Mouse (Mus musculus): Measurements from ENCODE around the gene Aire. TPM values are rescaled to one million over a fixed set of nuclear protein-coding genes. Genes with fewer than 3 reads are reported as not detected.
"Not testable (repeated sequence)": the region's sequence is repeated elsewhere in the genome, so short reads cannot be mapped to it uniquely, and the experiment has no call there.

Gene Aire
- polyA plus RNA-seq, 1 experiment from 2014 or later = not detected

- Histone ChIP-seq H3K27me3 (ENCODE audit: control insufficient read depth, insufficient read depth, low read depth, low read length) (no peaks in the 10 kb centered on the region), H3K36me3 (ENCODE audit: control insufficient read depth, insufficient read depth) (no peaks in the 10 kb centered on the region), H3K4me3 (ENCODE audit: low read depth, low read length) (no peak overlapping the region), H3K9me3 (replicated peaks; ENCODE audit: control insufficient read depth, low read length) (no peaks in the 10 kb centered on the region), H3K27ac (ENCODE audit: low read length) (no peak overlapping the region), H3K9ac (ENCODE audit: low read depth, low read length) (no peak overlapping the region), H3K4me1 (ENCODE audit: control insufficient read depth, low read depth, low read length) (peaks cover 7% of the 10 kb centered on the region), H3K4me2 (ENCODE audit: low read depth, low read length) (peak overlapping the region; percentile 69; the same call in 1 of the 2 replicates)
- ATAC-seq (ENCODE audit: low read depth) = 0 out of 2 replicates have a peak, but pooled peaks have one; percentile 13
- WGBS (ENCODE audit: insufficient replicate concordance) = 67% methylated on average over 4 of the region's 4 CpGs
Measured at GRCm38 (mm10) chr10:78019291-78019690, 24.1 kb downstream of the Aire start.

DNA sequence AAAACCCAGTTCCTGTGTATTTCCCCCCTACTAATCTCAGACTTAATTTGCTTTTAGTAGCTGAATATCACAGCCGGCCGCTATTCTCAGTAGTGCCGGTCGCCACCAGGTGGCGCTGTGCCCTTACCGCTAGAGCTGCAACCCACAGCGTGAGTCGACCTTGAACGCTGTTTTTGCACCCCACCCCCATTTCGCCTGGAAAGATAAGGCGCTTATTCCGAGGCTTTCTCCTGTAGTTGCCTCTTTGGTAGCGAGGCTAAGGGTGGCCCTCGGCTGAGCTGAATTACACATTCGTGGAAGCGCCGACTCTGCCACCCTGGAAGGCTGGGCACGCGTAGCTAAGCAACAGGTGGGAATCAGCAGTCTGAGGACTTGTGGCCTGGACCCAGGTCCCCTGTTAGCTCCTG, 24.6 kb downstream of the Aire start:
- peak; percentile 78 for ATAC-seq (ENCODE audit: low read depth)

DNA sequence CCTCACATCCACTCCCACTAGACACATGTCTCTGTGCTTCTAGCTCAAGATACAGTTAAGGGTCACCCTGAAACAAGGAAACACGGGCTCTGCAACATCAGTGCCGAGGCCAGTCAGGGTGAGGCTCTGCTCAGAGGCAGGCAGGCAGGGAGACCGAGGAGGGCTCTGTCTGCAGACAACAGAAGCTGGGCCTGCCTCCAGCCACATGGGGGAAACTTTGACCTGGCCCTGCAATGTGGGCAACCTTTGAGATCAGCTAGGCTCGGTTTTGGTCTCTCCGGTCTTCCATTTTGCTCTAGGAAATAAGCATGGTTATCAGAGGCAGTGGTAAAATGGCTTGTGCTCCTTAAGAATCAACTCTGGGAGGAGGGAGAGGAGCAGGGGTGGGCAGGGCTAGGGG, 27.0 kb downstream of the Aire start:
- ATAC-seq (ENCODE audit: low read depth) = no peak
- peaks cover 9% of the 10 kb centered on the region for H3K4me1 ChIP-seq (ENCODE audit: control insufficient read depth, low read depth, low read length)
- H3K36me3 ChIP-seq (ENCODE audit: control insufficient read depth, insufficient read depth) = no peaks in the 10 kb centered on the region
- H3K4me3 ChIP-seq (ENCODE audit: low read depth, low read length) = no peak overlapping the region
- H3K4me2 ChIP-seq (ENCODE audit: low read depth, low read length) = no peak overlapping the region
- WGBS (ENCODE audit: insufficient replicate concordance) = 37% methylated on average over 5 of the region's 5 CpGs
- H3K9ac ChIP-seq (ENCODE audit: low read depth, low read length) = no peak overlapping the region
- H3K27ac ChIP-seq (ENCODE audit: low read length) = no peak overlapping the region
- H3K27me3 ChIP-seq (ENCODE audit: control insufficient read depth, insufficient read depth, low read depth, low read length) = no peaks in the 10 kb centered on the region
- H3K9me3 ChIP-seq (replicated peaks; ENCODE audit: control insufficient read depth, low read length) = no peaks in the 10 kb centered on the region

More for the DNA sequence above, 24.6 kb downstream of the Aire start:
- Histone ChIP-seq H3K9me3 (replicated peaks; ENCODE audit: control insufficient read depth, low read length) (no peaks in the 10 kb centered on the region), H3K4me2 (ENCODE audit: low read depth, low read length) (peak overlapping the region; percentile 69), H3K9ac (ENCODE audit: low read depth, low read length) (no peak overlapping the region), H3K27me3 (ENCODE audit: control insufficient read depth, insufficient read depth, low read depth, low read length) (no peaks in the 10 kb centered on the region), H3K27ac (ENCODE audit: low read length) (no peak overlapping the region), H3K4me3 (ENCODE audit: low read depth, low read length) (peak overlapping the region; percentile 40), H3K36me3 (ENCODE audit: control insufficient read depth, insufficient read depth) (no peaks in the 10 kb centered on the region), H3K4me1 (ENCODE audit: control insufficient read depth, low read depth, low read length) (peaks cover 7% of the 10 kb centered on the region)
- 11% methylated on average over 19 of the region's 19 CpGs for WGBS (ENCODE audit: insufficient replicate concordance)

DNA sequence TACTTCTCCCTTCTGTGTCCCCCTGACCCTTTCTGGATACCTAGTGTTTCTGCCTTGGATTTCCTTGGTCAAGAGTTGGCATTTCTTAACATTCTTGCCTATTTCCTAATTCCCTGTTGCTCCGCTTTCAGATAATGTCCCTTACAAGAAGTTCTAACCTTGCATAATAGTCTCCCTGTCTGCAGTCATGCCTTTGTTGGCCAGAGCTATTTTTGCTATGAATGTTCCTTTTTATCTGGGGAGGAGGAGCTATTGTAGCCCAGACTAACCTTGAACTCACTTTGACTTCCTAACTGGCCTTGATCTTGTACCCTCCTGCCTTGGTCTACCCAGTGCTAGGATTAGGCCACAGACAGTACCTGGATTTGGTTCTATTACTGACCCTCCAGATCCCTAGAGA, 27.9 kb downstream of the Aire start:
- 61% methylated on average over 1 of the region's 1 CpGs for WGBS (ENCODE audit: insufficient replicate concordance)
- H3K9me3 ChIP-seq (replicated peaks; ENCODE audit: control insufficient read depth, low read length) = no peaks in the 10 kb centered on the region
- no peaks in the 10 kb centered on the region for H3K27me3 ChIP-seq (ENCODE audit: control insufficient read depth, insufficient read depth, low read depth, low read length)
- H3K4me3 ChIP-seq (ENCODE audit: low read depth, low read length) = no peak overlapping the region
- H3K27ac ChIP-seq (ENCODE audit: low read length) = no peak overlapping the region
- peaks cover 14% of the 10 kb centered on the region for H3K4me1 ChIP-seq (ENCODE audit: control insufficient read depth, low read depth, low read length)
- H3K9ac ChIP-seq (ENCODE audit: low read depth, low read length) = no peak overlapping the region
- no peak for ATAC-seq (ENCODE audit: low read depth)
- H3K4me2 ChIP-seq (ENCODE audit: low read depth, low read length) = no peak overlapping the region
- H3K36me3 ChIP-seq (ENCODE audit: control insufficient read depth, insufficient read depth) = no peaks in the 10 kb centered on the region

- Histone ChIP-seq H3K4me1 (ENCODE audit: control insufficient read depth, low read depth, low read length) (peaks cover 26% of the 10 kb centered on the region), H3K4me3 (ENCODE audit: low read depth, low read length) (no peak overlapping the region), H3K36me3 (ENCODE audit: control insufficient read depth, insufficient read depth) (no peaks in the 10 kb centered on the region), H3K27ac (ENCODE audit: low read length) (no peak overlapping the region), H3K9ac (ENCODE audit: low read depth, low read length) (no peak overlapping the region), H3K4me2 (ENCODE audit: low read depth, low read length) (no peak overlapping the region), H3K27me3 (ENCODE audit: control insufficient read depth, insufficient read depth, low read depth, low read length) (no peaks in the 10 kb centered on the region), H3K9me3 (replicated peaks; ENCODE audit: control insufficient read depth, low read length) (no peaks in the 10 kb centered on the region)
- no peak for ATAC-seq (ENCODE audit: low read depth)
- WGBS (ENCODE audit: insufficient replicate concordance) = 81% methylated on average over 18 of the region's 18 CpGs
Measured at GRCm38 (mm10) chr10:78012661-78013495, 30.5 kb downstream of the Aire start.

DNA sequence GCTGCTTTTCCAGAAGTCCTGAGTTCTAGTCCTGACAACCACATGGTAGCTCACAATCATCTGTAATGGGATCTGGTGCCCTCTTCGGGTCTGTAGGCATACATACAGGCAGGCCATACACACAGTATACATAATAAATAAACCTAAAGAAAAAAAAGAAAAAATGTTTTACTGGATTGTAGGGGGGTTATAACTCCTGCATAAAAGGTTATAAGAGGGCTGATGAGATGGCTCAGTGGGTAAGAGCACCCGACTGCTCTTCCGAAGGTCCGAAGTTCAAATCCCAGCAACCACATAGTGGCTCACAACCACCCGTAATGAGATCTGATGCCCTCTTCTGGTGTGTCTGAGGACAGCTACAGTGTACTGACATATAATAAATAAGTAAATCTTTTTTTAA, 32.3 kb downstream of the Aire start:
- H3K27ac ChIP-seq (ENCODE audit: low read length); H3K9ac ChIP-seq (ENCODE audit: low read depth, low read length); H3K36me3 ChIP-seq (ENCODE audit: control insufficient read depth, insufficient read depth); H3K9me3 ChIP-seq (replicated peaks; ENCODE audit: control insufficient read depth, low read length); H3K27me3 ChIP-seq (ENCODE audit: control insufficient read depth, insufficient read depth, low read depth, low read length); ATAC-seq (ENCODE audit: low read depth); H3K4me3 ChIP-seq (ENCODE audit: low read depth, low read length): not testable (repeated sequence)
- peaks cover 39% of the 10 kb centered on the region for H3K4me1 ChIP-seq (ENCODE audit: control insufficient read depth, low read depth, low read length)
- WGBS (ENCODE audit: insufficient replicate concordance) = 78% methylated on average over 5 of the region's 5 CpGs
- peak overlapping the region; percentile 94; the same call in 1 of the 2 replicates for H3K4me2 ChIP-seq (ENCODE audit: low read depth, low read length)

DNA sequence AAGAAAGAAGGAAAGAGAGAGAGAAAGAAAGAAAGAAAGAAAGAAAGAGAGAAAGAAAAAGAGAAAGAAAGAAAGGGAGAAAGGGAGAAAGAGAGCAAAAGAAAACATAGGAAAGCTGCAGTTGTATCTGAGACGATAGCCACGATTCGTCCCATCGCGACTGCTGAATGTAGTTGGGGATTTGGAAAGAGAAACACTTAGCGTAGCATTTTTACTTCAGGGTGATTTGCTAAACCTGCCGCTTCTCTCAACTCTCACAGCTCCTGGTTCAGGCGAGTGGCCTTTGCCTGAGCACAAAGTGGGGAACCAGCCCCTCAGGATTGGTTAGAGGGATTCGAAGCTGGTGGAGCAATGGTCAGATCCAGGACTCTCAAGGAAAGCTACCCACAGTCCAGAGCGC, 33.1 kb downstream of the Aire start:
- 6% methylated on average over 10 of the region's 10 CpGs for WGBS (ENCODE audit: insufficient replicate concordance)
- Histone ChIP-seq H3K4me1 (ENCODE audit: control insufficient read depth, low read depth, low read length) (peaks cover 47% of the 10 kb centered on the region), H3K36me3 (ENCODE audit: control insufficient read depth, insufficient read depth) (no peaks in the 10 kb centered on the region), H3K9ac (ENCODE audit: low read depth, low read length) (peak overlapping the region; percentile 53), H3K9me3 (replicated peaks; ENCODE audit: control insufficient read depth, low read length) (no peaks in the 10 kb centered on the region), H3K4me2 (ENCODE audit: low read depth, low read length) (peak overlapping the region; percentile 94), H3K4me3 (ENCODE audit: low read depth, low read length) (peak overlapping the region; percentile 87), H3K27me3 (ENCODE audit: control insufficient read depth, insufficient read depth, low read depth, low read length) (no peaks in the 10 kb centered on the region), H3K27ac (ENCODE audit: low read length) (no peak overlapping the region)
- no peak for ATAC-seq (ENCODE audit: low read depth)

DNA sequence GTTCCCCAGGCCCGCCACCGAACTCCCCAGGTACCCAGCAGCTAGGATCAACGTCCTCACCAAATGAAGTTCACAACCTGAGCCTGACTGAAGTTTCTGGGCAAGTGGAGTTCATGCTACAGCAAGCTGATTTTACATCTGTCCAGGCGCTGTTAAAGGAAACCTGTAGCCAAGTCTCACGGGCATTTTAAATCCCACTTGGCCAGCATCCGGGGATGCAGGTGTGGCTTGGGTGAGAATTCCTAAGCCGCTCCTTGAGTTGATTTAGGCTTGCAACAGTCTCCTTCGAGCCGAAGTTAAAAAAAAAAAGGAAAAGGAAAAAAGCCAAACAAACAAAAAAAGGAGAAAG, 33.5 kb downstream of the Aire start, which contains the start of gene Pfkl:
Gene Pfkl, minus strand, starts transcription at position 139 of the 349 bp plus-strand sequence.
- WGBS (ENCODE audit: insufficient replicate concordance) = 0% methylated on average over 9 of the region's 9 CpGs
- ATAC-seq (ENCODE audit: low read depth) = no peak
- Histone ChIP-seq H3K9me3 (replicated peaks; ENCODE audit: control insufficient read depth, low read length) (no peaks in the 10 kb centered on the region), H3K4me2 (ENCODE audit: low read depth, low read length) (peak within 1 kb of the TSS; percentile 94), H3K36me3 (ENCODE audit: control insufficient read depth, insufficient read depth) (no peaks in the 10 kb centered on the region), H3K9ac (ENCODE audit: low read depth, low read length) (peak within 1 kb of the TSS; percentile 93), H3K4me3 (ENCODE audit: low read depth, low read length) (peak within 1 kb of the TSS; percentile 87), H3K27ac (ENCODE audit: low read length) (peak within 1 kb of the TSS; percentile 100), H3K4me1 (ENCODE audit: control insufficient read depth, low read depth, low read length) (peaks cover 51% of the 10 kb centered on the region), H3K27me3 (ENCODE audit: control insufficient read depth, insufficient read depth, low read depth, low read length) (no peaks in the 10 kb centered on the region)

- Histone ChIP-seq H3K9ac (ENCODE audit: low read depth, low read length) (peak overlapping the region; percentile 93), H3K27ac (ENCODE audit: low read length) (peak overlapping the region; percentile 100), H3K4me3 (ENCODE audit: low read depth, low read length) (peak overlapping the region; percentile 87), H3K27me3 (ENCODE audit: control insufficient read depth, insufficient read depth, low read depth, low read length) (no peaks in the 10 kb centered on the region), H3K4me2 (ENCODE audit: low read depth, low read length) (peak overlapping the region; percentile 94), H3K36me3 (ENCODE audit: control insufficient read depth, insufficient read depth) (no peaks in the 10 kb centered on the region), H3K9me3 (replicated peaks; ENCODE audit: control insufficient read depth, low read length) (no peaks in the 10 kb centered on the region), H3K4me1 (ENCODE audit: control insufficient read depth, low read depth, low read length) (peaks cover 57% of the 10 kb centered on the region)
- WGBS (ENCODE audit: insufficient replicate concordance) = under 1% methylated on average over 59 of the region's 59 CpGs
- peak; percentile 93 for ATAC-seq (ENCODE audit: low read depth)
Measured at GRCm38 (mm10) chr10:78009184-78009944, 34.0 kb downstream of the Aire start.

All from liver, embryonic 16.5 days (tissue).